Mouse (Mus musculus) NIH3T3 (cell line): ENCODE measurements at regions not wholly inside any gene's neighbourhood (a gene's known extent, or its start where the extent isn't known, plus 50 kb on each side); places are given as distances from the start of the nearest gene placed in this dataset.

Source experiments
- DNase-seq: peaks from one replicate; pipeline ENCODE4 v3.0.0-alpha.2; 2012; ENCODE audit warnings: low read depth

DNA sequence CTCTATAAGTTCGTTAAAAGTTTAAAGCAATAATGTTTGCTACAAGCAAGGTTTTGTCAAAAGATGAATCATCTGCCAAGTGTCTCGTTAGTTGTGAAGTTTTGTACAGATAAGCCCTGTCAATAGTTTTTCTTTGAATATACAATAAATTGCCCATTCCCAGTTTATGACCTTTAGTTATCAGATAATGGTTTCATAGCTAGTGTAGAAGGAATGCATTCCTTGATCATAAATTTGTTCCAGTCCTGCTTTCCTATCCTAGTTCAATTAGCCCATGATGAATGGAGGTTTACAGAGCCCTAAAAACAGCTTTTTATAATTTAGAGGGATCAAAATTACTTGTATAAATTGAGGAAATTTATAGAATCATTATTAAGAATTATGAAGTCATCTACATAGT, 62.5 kb upstream of the Lrch2 start:
- no peak for DNase-seq

GRCm38 (mm10) chrX:147608660-147609059, 54.8 kb upstream of the Lrch2 start:
- DNase-seq, result peak; percentile 71
